Mouse (Mus musculus): ENCODE measurements around the gene Glul.
A peak's percentile ranks its signal among the peaks of the same experiment; 100 is the strongest.

Glul gene

DNA sequence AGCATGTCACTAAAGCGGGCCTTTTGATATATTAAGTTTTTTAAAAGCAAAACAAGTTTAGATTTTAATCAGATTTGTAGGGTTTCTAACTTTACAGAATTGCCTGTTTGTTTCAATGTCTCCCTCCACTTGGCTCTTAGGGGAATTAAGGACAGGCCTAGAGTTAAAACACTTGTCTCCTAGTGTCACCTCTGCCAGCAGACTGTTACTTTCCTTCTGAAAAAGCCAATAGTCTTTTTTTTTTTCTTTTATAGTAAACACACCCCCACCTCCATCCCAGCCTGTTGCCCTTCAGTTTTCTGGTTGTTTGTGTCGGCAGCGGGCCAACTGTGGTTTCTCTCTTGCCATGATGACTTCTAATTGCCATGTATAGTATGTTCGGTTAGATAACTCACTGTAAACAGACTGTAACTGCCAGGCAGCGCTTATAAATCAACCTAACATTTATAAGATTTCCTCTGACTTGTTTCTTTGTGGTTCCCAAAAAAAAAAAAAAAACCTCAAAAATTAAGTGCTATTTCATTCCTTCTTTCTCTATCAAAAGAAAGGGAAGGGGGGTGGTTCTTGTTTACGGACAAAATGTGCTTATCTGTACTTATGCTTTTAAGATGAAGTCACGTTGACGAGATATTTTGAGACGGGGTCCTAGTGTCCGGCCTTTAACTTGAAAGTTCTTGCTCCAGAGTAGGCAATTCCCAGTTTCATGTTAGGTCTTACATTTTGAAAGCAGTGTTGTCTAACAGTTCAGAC is 9.6 kb downstream of the Glul start:
- DNase-seq (ENCODE audit: low spot score) = peak; percentile 49

DNA sequence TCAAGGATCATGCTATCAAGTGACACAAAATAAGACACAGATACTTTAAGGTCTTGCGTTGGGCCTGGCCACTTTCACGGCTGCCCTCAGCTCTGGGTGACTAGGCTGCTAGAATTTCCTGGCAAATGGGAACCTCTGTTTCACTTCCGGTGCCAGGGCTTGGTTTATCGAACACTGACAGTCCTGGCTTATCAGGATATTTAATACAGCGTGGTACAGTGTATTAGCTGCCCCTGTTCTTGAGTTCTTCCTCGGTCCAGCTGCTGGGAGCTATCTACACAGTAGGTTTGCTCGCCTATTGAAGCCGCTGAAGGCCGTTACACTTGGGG is 10.2 kb downstream of the Glul start:
- no peak for DNase-seq (ENCODE audit: low spot score)

DNA sequence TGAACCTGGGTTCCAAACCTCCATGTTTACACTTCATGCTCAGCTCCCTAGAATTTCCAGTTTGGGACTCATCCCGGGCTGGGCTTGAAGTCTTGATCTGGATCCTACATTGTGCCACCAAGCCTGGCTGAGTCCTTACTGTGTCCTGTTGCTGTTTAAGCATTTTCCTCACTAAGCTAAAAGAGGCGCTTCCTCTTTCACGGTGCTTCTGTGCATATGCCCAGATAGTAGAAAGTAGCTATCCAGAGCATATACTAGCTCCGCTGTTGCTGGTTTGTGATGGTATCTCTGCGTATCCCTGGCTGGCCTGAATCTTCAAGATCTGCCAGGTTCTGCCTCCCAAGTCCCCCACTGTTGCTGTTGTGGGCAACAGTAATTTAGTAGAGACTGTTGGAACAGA is 10.7 kb downstream of the Glul start:
- DNase-seq (ENCODE audit: low spot score) = no peak

DNA sequence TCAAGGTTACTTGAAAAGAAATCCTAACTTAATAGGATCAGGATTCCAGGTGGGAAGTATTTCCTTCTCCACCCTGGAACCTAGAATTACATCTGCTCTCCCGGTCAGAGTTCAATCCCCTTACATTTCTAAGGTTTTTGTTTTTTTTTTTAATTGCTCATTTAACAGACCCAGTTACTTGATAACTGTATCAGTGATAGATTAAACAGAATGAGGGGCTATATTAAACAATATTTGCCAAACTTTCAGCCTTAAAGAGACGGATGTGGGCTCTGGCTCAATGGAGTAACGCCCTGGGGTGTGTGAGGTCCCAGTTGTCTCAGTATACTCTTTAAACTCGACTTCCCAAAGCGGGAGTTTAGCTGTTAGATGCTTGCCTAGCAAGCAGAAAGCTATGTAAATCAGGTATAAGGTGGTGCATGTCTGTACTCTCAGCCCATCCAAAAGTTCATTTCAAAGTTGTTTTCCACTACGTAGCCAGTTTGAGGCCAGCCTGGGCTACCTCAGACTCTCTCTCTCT is 11.6 kb downstream of the Glul start:
- DNase-seq (ENCODE audit: low spot score) = no peak

- DNase-seq (ENCODE audit: low spot score) = peak; percentile 50
These were observed 14.1 kb downstream of the Glul start for GRCm38 (mm10) chr1:153913869-153914268.

- peak; percentile 82 for DNase-seq (ENCODE audit: low spot score)
These were observed 18.9 kb downstream of the Glul start for GRCm38 (mm10) chr1:153918521-153919206.

DNA sequence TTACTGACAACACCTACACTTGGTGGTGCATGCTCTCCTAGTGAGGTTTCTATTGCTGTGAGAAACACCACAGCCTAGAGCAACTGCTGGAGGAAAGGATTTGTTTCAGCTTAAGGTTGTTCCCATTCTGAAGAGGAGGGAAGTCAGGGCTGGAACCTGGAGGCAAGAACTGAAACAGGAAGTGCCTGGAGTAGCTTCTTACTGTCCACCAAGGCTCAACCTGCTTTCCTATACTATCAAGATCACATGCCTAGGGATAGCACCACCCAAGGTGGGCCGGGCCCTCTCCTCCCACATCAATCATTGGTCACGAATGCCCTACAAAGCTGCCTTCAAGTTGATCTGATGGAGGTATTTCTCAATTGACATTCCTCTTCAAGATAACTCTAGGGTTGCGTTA is 21.9 kb downstream of the Glul start:
- DNase-seq (ENCODE audit: low spot score) = no peak

DNA sequence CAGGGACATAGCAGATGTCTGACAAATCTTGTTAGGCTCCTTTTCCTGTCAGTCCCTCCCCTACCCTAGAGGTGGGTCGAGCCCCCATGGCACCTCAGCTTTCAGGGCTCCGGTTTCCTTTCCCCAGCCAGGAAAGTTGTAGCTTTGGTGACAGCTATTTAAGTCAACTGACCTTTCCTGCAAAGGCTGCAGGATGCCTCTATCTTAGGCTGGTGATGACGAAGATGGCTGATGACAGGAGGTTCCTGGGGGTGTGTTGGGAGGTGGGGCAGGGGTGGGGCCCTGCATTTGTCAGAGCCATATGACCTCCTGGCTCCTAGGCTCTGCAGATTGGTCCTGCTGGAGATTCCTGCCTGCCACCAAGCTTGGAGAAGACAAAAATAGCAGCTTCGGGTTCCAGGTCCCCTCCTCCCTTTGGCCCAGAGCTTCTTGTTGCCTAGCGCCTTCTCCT is 22.9 kb downstream of the Glul start:
- peak; percentile 54 for DNase-seq (ENCODE audit: low spot score)

- no peak for DNase-seq (ENCODE audit: low spot score)
These were observed 24.9 kb downstream of the Glul start for GRCm38 (mm10) chr1:153924395-153925385.

GRCm38 (mm10) chr1:153930431-153930830 is 30.7 kb downstream of the Glul start:
- peak; percentile 74 for DNase-seq (ENCODE audit: low spot score)

DNA sequence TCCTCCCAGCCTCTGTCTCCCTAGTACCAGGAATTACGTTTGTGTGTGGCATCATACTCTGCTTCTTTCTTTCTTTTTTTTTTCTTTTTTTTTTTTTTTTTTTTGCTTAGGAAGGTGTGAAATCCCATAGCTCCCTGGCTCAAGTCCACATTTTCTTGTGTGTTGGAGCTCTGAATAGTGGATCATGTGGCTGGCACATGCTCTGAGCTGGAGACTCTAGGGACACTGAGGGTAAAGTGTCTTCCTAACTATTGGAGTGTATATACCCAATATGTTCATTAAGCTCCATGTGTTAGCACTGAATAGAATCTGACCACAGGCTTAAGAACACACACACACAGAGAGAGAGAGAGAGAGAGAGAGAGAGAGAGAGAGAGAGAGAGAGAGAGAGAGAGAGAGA is 34.0 kb downstream of the Glul start:
- DNase-seq (ENCODE audit: low spot score) = no peak

- DNase-seq (ENCODE audit: low spot score) = peak; percentile 21
These were observed 36.2 kb downstream of the Glul start for GRCm38 (mm10) chr1:153935844-153936380.

GRCm38 (mm10) chr1:153937025-153937424 is 37.3 kb downstream of the Glul start:
- no peak for DNase-seq (ENCODE audit: low spot score)

DNA sequence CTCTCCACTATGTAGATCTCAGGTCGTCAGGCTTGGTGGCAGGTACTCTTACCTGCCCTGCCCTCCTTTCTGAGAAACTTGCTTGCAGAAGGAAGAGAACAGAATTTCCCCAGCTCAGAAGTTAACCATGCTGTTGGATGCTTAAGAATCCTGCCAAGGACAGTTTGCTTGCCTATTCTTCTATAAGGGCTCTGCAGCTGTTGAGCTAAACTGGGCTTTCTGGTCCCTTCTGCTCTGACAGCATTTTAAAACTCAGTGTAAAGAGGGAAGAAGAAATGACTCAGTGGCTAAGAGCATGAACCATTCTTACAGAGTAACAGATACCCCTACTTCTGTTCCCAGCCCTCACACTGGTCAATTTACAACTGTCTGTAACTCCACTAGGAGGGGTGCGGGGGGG is 41.2 kb downstream of the Glul start:
- DNase-seq (ENCODE audit: low spot score) = no peak

DNA sequence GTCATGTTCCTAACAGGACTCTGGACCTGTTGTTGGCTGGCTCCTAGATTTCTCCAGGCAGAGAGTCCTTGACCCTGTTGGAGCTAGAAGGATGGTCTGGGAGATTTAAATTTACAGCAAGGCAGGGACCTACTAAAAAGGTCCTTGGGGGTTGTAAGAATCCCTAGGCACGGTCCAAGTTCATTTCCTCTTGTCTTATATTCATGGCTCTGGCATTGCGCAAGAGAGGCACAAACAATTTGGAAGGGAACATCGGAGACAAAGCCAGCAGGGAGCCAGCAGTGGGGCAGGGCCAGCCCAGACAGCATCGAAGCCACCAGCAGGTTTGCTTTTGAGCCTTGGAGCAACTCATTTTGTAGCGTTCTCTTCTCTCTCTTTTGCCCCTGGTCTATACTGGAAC is 45.4 kb downstream of the Glul start:
- DNase-seq (ENCODE audit: low spot score) = peak; percentile 76

GRCm38 (mm10) chr1:153946971-153947370 is 47.2 kb downstream of the Glul start:
- DNase-seq (ENCODE audit: low spot score) = no peak

DNA sequence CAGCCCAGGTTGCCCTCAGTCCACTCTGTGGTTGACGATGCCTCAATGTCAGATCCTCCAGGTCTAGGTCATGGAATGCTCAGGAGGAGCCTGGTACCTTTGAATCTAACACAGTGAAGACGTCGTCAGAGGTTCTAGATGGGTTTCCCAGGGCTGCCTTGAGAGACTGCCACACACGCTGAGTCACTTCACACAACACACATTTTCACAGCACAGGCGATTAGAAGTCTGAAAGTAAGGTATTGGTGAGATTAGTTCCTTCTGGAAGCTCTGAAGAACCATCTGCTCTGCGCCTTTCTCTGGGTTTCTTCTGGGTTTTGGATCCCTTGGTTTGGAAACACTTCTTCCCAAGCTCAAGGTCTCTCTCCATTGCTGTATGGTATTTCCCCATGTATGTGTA is 48.1 kb downstream of the Glul start:
- DNase-seq (ENCODE audit: low spot score) = no peak

GRCm38 (mm10) chr1:153953232-153953631 is 53.5 kb downstream of the Glul start:
- DNase-seq (ENCODE audit: low spot score) = no peak

GRCm38 (mm10) chr1:153953797-153954196 is 54.1 kb downstream of the Glul start:
- no peak for DNase-seq (ENCODE audit: low spot score)

DNA sequence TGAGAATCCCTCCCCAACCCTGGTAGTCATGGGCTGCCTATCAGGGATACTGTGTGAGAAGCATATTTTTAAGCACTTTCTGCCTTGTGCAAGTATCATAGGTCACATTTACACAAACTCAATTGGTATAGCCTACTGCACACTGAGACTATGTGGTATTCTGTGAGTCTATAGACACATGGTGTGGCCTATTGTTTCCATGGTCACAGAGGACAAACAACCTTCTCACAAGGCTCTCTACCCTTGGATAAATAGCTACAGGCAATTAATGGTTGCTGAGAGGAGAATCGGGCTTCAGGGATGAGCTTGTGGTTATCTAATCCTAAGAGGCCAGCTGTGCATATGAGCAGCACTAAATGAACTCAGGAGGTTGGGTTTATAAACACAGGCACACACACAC is 58.1 kb downstream of the Glul start:
- DNase-seq (ENCODE audit: low spot score) = no peak
